Mouse (Mus musculus) frontal cortex, adult (tissue): ENCODE data around the gene Otx2.

ENCODE experiments used
- ATAC-seq: cut with Nextera tagmentation; 2 replicates; pipeline ENCODE4 v1.9.2; 2017; ENCODE audit warnings: mild to moderate bottlenecking, moderate library complexity, mixed read lengths; ENCODE audit not compliant: low TSS enrichment

Otx2 gene

GRCm38 (mm10) chr14:48673541-48673940 is at the start of gene Otx2:
TSS of gene Otx2 (minus strand) at chr14:48673819.
- ATAC-seq, result no peak

GRCm38 (mm10) chr14:48722763-48723162 is 49.1 kb upstream of the Otx2 start:
- no peak for ATAC-seq

GRCm38 (mm10) chr14:48719296-48719695 is 45.7 kb upstream of the Otx2 start:
- no peak for ATAC-seq

- ATAC-seq, result no peak
These were observed 44.1 kb upstream of the Otx2 start for GRCm38 (mm10) chr14:48717632-48718279.

GRCm38 (mm10) chr14:48716456-48716855 is 42.8 kb upstream of the Otx2 start:
- no peak for ATAC-seq

- ATAC-seq, result no peak
These were observed 37.3 kb upstream of the Otx2 start for GRCm38 (mm10) chr14:48710871-48711370.

GRCm38 (mm10) chr14:48710062-48710870 is 36.6 kb upstream of the Otx2 start:
- no peak for ATAC-seq

- peak; percentile 52; the same call in 1 of the 2 replicates for ATAC-seq
These were observed 35.9 kb upstream of the Otx2 start for GRCm38 (mm10) chr14:48709371-48710061.

GRCm38 (mm10) chr14:48707844-48708383 is 34.3 kb upstream of the Otx2 start:
- no peak for ATAC-seq

- ATAC-seq, result no peak
These were observed 33.8 kb upstream of the Otx2 start for GRCm38 (mm10) chr14:48707391-48707790.

GRCm38 (mm10) chr14:48700790-48701370 is 27.3 kb upstream of the Otx2 start:
- no peak for ATAC-seq

- ATAC-seq, result no peak
These were observed 6.0 kb upstream of the Otx2 start for GRCm38 (mm10) chr14:48679590-48679989.

- ATAC-seq, result no peak
These were observed 5.1 kb upstream of the Otx2 start for GRCm38 (mm10) chr14:48678674-48679073.

- no peak for ATAC-seq
These were observed 615 bp upstream of the Otx2 start for GRCm38 (mm10) chr14:48674036-48674831.

GRCm38 (mm10) chr14:48672611-48673176 is 925 bp downstream of the Otx2 start:
- ATAC-seq, result no peak

- no peak for ATAC-seq
These were observed 2.0 kb downstream of the Otx2 start for GRCm38 (mm10) chr14:48671480-48672240.

- no peak for ATAC-seq
These were observed 2.7 kb downstream of the Otx2 start for GRCm38 (mm10) chr14:48670761-48671479.

- ATAC-seq, result no peak
These were observed 3.4 kb downstream of the Otx2 start for GRCm38 (mm10) chr14:48670258-48670630.
